Mouse (Mus musculus): ENCODE results near the gene Rab35. TPM values are rescaled to one million over a fixed set of nuclear protein-coding genes. Genes with fewer than 3 reads are reported as not detected.
A peak's percentile ranks its signal among the peaks of the same experiment; 100 is the strongest.

Rab35 gene
- total RNA-seq (2014; rRNA removed) = 97.4 and 99.0 TPM in 2 replicates
- 23.0 and 24.5 TPM in 2 replicates for polyA plus RNA-seq (2015; fragmentation: Nextera tagmentation; extraction: Ambion mirVana)

DNA sequence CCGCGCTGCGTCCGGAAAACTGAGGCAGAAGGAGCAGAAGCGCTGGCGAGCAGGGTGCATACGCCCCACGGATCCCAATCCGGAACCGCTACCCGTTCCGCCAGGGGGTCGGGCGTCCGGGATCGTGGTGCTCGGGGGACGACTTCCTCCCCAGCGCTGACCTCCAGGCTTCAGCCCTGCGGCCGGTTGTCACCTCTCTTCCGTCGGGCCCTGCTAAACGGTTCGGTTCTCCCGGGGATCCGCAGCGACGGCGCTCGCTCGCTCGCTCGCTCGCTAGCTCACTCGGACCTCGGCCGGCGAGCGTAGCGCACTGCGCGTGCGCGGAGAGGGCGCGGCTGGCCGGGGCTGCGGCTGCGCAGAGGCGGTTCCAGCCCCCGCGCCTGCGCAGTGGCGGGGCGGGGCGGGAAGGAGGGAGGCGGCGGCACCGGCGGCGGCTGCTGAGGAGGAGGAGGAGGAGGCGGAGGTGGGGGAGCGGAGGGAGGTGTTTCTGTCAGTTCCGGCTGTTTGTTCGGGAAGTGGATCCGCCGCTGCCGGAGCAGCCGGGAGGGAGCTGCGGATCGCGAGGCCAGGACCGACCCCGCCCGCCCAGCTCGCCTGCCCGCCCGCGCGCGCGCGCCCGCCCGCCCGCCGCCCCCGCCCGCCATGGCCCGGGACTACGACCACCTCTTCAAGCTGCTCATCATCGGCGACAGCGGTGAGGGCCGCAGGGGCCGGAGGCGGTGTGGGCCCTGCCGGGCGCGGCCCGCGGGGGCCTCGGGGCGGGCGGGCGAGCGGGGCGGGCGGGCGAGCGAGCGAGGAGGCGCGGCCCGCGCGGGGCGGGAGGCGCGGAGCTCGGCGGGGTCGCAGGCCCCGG, at the start of gene Rab35:
Gene Rab35, plus strand, starts transcription at position 404 of the 853 bp plus-strand sequence.
- no peaks in the 10 kb centered on the region for H3K9me3 ChIP-seq (ENCODE audit: low read length)
- DNase-seq (ENCODE audit: low spot score) (peak; percentile 93), ATAC-seq (ENCODE audit: low FRiP score) (peak; percentile 84)
- TF ChIP-seq CTCF (IDR thresholded peaks at IDR 0.05) = no peak
- H3K4me2 ChIP-seq (ENCODE audit: low read depth, low read length, poor library complexity, severe bottlenecking) = peak within 1 kb of the TSS; percentile 81
- peak within 1 kb of the TSS; percentile 88 for H3K9ac ChIP-seq (replicated peaks; ENCODE audit: low read length, poor library complexity, severe bottlenecking)
- no peaks in the 10 kb centered on the region for H3K36me3 ChIP-seq (ENCODE audit: insufficient read depth, low read length)
- H3K27ac ChIP-seq (ENCODE audit: low read depth, low read length) = peak within 1 kb of the TSS; percentile 88
- 2% methylated on average over 72 of the region's 125 CpGs for WGBS
- no peaks in the 10 kb centered on the region for H3K27me3 ChIP-seq (ENCODE audit: insufficient read depth, low read length)
- H3K4me1 ChIP-seq (ENCODE audit: insufficient read depth, low read length) = peaks cover 8% of the 10 kb centered on the region; the same call in 1 of the 2 replicates
- H3K4me3 ChIP-seq (ENCODE audit: low read depth, low read length) = peak within 1 kb of the TSS; percentile 79

DNA sequence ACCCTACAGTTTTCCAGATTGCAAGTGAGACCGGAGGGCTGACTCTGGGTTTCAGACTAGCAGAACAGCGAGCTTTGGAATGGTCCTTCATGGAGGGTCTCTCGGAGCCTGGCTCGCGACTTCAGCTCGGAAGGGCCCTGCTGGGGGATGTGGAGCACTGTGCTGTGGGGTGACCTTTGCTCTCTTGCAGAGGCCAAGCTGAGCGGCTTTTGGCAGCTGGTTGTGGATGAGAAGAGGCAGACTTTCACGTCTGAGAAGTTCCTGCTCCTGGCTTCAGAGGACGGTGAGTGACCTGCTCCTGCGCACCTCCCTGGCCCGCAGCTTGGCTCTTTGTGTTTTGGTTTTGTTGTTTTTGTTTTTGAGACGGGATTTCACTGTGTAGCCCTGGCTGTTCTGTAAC, 46.1 kb upstream of the Rab35 start:
- no peak for ATAC-seq (ENCODE audit: low FRiP score)
- Histone ChIP-seq H3K9me3 (ENCODE audit: low read length) (no peaks in the 10 kb centered on the region), H3K27ac (ENCODE audit: low read depth, low read length) (no peak overlapping the region), H3K9ac (replicated peaks; ENCODE audit: low read length, poor library complexity, severe bottlenecking) (no peak overlapping the region), H3K4me2 (ENCODE audit: low read depth, low read length, poor library complexity, severe bottlenecking) (no peak overlapping the region), H3K4me3 (ENCODE audit: low read depth, low read length) (no peak overlapping the region), H3K4me1 (ENCODE audit: insufficient read depth, low read length) (no peaks in the 10 kb centered on the region), H3K36me3 (ENCODE audit: insufficient read depth, low read length) (peaks cover 82% of the 10 kb centered on the region), H3K27me3 (ENCODE audit: insufficient read depth, low read length) (no peaks in the 10 kb centered on the region)
- DNase-seq (ENCODE audit: low spot score) = no peak
- WGBS = 88% methylated on average over 12 of the region's 12 CpGs
- TF ChIP-seq CTCF (IDR thresholded peaks at IDR 0.05) = no peak

DNA sequence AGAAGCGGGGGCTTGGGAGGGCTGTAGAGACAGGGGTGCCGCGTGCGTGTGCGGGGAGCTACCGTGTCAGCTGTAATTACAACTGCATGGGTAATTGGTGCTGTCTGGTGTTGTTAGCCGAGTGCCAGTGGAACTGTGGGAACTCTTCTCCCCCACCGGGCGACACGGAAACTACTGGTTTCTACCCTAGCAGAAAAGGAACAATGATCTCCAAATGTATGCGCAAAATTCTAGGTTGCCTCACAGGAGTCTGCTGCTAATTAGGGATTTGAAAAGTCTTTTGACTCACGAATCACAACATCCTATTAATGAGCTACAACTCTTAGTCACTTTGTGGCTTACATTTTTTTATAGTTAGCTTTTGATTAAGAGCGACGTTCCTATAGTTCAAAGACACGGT, 45.5 kb upstream of the Rab35 start:
- Histone ChIP-seq H3K4me2 (ENCODE audit: low read depth, low read length, poor library complexity, severe bottlenecking) (no peak overlapping the region), H3K36me3 (ENCODE audit: insufficient read depth, low read length) (peaks cover 82% of the 10 kb centered on the region), H3K4me3 (ENCODE audit: low read depth, low read length) (no peak overlapping the region), H3K27ac (ENCODE audit: low read depth, low read length) (no peak overlapping the region), H3K9ac (replicated peaks; ENCODE audit: low read length, poor library complexity, severe bottlenecking) (no peak overlapping the region), H3K9me3 (ENCODE audit: low read length) (no peaks in the 10 kb centered on the region), H3K27me3 (ENCODE audit: insufficient read depth, low read length) (no peaks in the 10 kb centered on the region), H3K4me1 (ENCODE audit: insufficient read depth, low read length) (no peaks in the 10 kb centered on the region)
- no peak for DNase-seq (ENCODE audit: low spot score)
- no peak for TF ChIP-seq CTCF (IDR thresholded peaks at IDR 0.05)
- 53% methylated on average over 15 of the region's 15 CpGs for WGBS
- no peak for ATAC-seq (ENCODE audit: low FRiP score)

DNA sequence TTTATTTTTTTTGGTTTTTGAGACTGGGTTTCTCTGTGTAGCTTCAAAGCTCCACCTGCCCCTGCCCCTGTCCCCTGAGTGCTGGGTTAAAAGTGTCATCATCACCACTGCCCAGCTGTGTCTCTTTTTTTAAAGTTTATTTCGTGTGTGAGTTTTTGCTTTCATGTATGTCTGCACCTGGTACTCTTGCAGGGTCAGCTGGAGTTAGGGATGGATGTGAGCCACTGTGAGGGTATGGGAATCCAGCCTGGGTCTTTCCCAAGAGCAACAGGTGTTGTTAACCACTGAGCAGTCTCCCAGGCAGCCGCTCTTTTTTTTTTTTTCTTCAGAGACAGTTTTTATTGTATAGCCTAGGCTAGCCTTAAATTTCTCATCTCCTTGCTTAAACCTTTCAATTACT, 44.9 kb upstream of the Rab35 start:
- no peaks in the 10 kb centered on the region for H3K27me3 ChIP-seq (ENCODE audit: insufficient read depth, low read length)
- no peaks in the 10 kb centered on the region for H3K4me1 ChIP-seq (ENCODE audit: insufficient read depth, low read length)
- no peak for TF ChIP-seq CTCF (IDR thresholded peaks at IDR 0.05)
- H3K9me3 ChIP-seq (ENCODE audit: low read length) = no peaks in the 10 kb centered on the region
- DNase-seq (ENCODE audit: low spot score) (no peak), ATAC-seq (ENCODE audit: low FRiP score) (no peak)
- H3K4me2 ChIP-seq (ENCODE audit: low read depth, low read length, poor library complexity, severe bottlenecking) = no peak overlapping the region
- H3K27ac ChIP-seq (ENCODE audit: low read depth, low read length) = no peak overlapping the region
- no peak overlapping the region for H3K4me3 ChIP-seq (ENCODE audit: low read depth, low read length)
- 89% methylated on average over 2 of the region's 2 CpGs for WGBS
- no peak overlapping the region for H3K9ac ChIP-seq (replicated peaks; ENCODE audit: low read length, poor library complexity, severe bottlenecking)
- peaks cover 82% of the 10 kb centered on the region for H3K36me3 ChIP-seq (ENCODE audit: insufficient read depth, low read length)

DNA sequence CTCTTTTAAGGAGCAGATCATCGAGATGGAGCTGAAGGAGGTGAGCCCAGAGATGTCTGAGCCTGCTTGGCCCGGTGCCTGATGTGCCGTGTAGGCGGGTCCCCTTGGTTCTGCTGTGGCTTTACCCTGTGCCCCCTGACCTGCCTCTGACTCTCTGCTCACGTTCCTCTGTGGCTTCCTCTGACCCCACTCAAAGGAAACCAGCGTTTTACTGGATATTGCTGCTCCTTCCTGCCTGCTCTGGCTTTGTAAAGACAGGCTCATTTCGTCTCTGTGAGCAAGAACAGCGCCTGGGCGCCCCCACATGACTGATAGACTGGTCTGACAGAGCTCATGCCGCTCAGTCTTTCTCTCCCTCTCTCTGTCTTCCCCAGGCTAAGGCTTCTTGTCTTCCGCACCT, 40.7 kb upstream of the Rab35 start:
- H3K4me3 ChIP-seq (ENCODE audit: low read depth, low read length) = no peak overlapping the region
- no peak for TF ChIP-seq CTCF (IDR thresholded peaks at IDR 0.05)
- H3K9ac ChIP-seq (replicated peaks; ENCODE audit: low read length, poor library complexity, severe bottlenecking) = no peak overlapping the region
- DNase-seq (ENCODE audit: low spot score) (no peak), ATAC-seq (ENCODE audit: low FRiP score) (no peak)
- no peaks in the 10 kb centered on the region for H3K4me1 ChIP-seq (ENCODE audit: insufficient read depth, low read length)
- no peak overlapping the region for H3K27ac ChIP-seq (ENCODE audit: low read depth, low read length)
- H3K27me3 ChIP-seq (ENCODE audit: insufficient read depth, low read length) = no peaks in the 10 kb centered on the region
- 88% methylated on average over 11 of the region's 11 CpGs for WGBS
- H3K36me3 ChIP-seq (ENCODE audit: insufficient read depth, low read length) = peaks cover 82% of the 10 kb centered on the region
- H3K9me3 ChIP-seq (ENCODE audit: low read length) = no peaks in the 10 kb centered on the region
- no peak overlapping the region for H3K4me2 ChIP-seq (ENCODE audit: low read depth, low read length, poor library complexity, severe bottlenecking)

DNA sequence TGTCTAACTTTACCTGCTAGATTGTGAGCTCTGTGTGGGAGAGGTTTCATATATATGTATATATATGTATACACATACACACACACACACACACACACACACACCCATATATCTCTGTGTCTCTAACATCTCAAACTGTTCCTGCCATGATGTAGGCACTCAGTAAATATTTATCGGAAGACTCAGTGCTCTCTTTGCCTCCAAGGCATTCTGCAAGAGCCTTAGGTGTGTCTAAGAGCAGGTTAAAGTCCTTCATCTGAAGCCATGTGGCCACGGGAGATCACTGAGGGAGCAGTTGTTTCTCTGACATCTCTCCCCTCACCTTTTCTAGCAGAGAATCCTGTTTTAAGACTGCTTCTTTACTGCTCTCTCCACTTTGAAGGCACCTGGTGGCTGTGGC, 40.2 kb upstream of the Rab35 start:
- 95% methylated on average over 2 of the region's 2 CpGs for WGBS
- Histone ChIP-seq H3K27me3 (ENCODE audit: insufficient read depth, low read length) (no peaks in the 10 kb centered on the region), H3K27ac (ENCODE audit: low read depth, low read length) (no peak overlapping the region), H3K4me3 (ENCODE audit: low read depth, low read length) (no peak overlapping the region), H3K9ac (replicated peaks; ENCODE audit: low read length, poor library complexity, severe bottlenecking) (no peak overlapping the region), H3K4me2 (ENCODE audit: low read depth, low read length, poor library complexity, severe bottlenecking) (no peak overlapping the region), H3K36me3 (ENCODE audit: insufficient read depth, low read length) (peaks cover 83% of the 10 kb centered on the region), H3K9me3 (ENCODE audit: low read length) (no peaks in the 10 kb centered on the region), H3K4me1 (ENCODE audit: insufficient read depth, low read length) (no peaks in the 10 kb centered on the region)
- DNase-seq (ENCODE audit: low spot score) (no peak), ATAC-seq (ENCODE audit: low FRiP score) (no peak)
- no peak for TF ChIP-seq CTCF (IDR thresholded peaks at IDR 0.05)
